Mouse (Mus musculus) cerebellum, adult 9-11 months (tissue): ENCODE results near the gene Tas2r109.
"Not testable (repeated sequence)": the region's sequence is repeated elsewhere in the genome, so short reads cannot be mapped to it uniquely, and the experiment has no call there.

Source experiments
- DNase-seq: peaks from one replicate; pipeline ENCODE4 v3.0.0; 2022

Gene Tas2r109

DNA sequence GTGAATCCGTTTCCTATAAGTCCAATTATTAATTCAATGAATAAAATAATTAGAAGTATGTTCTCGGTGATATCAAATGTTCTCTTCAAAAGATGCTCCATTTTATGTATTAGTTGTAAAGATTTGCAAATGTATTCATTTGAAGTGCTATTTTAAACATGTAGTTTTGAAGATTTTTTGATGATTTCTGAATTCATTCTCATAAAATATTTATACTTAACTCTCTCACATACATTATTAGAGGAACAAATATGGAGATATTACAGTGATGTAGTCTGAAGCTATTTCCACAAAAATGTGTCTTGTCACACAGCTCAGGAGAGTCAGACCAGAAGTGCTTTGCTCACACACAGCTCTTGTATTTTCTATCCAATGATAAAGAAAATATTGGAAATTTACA, at the start of gene Tas2r109:
Gene Tas2r109, minus strand, starts transcription at position 101 of the 400 bp plus-strand sequence.
- DNase-seq = no peak

DNA sequence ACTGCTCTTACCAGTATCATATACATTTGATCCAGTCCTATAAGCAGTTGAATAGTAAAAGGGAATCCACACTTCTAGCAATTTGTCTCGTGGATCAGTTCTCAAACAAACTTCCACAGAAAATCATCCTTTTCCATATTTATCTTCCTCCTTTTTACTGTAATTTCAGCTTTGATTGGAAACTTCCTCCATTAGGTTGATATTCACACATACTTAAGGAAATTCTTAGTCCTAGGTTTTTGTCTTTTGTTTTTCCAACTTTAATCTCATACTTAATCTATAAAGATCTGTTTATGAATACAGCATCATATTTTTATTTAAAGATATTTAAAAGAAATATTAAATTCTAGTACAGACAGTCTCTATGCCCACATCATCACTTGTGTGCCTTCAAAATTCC, 22.9 kb downstream of the Tas2r109 start, which contains the start of gene Tas2r131:
Gene Tas2r131, minus strand, starts transcription at position 101 of the 400 bp plus-strand sequence.
- DNase-seq = no peak

DNA sequence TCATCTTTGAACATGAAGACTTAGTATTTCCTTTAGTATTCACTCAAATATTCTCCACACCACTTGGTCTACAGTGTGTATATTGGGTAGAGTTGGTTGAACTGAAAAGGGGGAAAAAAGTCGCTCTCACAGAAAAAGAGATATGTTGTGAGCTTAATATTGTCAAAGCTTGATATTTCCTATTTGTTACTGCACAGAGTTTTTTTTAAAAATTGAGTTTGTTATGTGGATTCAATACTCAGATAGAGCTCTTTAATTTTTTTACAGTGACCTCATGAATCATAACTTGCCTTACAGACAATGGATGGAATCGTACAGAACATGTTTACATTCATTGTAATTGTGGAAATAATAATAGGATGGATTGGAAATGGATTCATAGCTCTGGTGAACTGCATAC, 30.0 kb downstream of the Tas2r109 start, which contains the start of gene Tas2r129:
Gene Tas2r129, plus strand, starts transcription at position 301 of the 400 bp plus-strand sequence.
- no peak for DNase-seq

DNA sequence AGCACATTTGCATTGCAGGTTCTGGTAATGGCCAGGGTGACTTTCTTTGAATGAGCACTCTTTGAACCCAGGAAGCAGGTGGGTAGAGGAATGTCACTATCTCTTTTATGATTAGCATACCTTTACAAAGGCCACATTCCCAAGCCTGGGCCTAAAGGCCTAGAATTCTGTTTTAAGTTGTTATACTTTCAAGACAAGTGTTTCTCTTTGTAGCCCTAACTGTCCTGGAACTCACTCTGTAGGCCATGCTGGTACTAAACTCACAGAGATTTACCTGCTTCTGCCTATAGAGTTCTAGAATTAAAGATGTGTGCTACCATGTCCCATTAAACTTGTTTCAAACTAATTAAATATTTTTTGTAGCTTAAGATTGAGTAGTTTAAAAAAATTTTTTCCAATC, 39.4 kb downstream of the Tas2r109 start:
- DNase-seq = not testable (repeated sequence)
